Mouse (Mus musculus): Measurements from ENCODE around the gene Slc22a23. TPM values are rescaled to one million over a fixed set of nuclear protein-coding genes. Genes with fewer than 3 reads are reported as not detected.

The Slc22a23 gene
- total RNA-seq, 2 experiments from 2014 or later = 52.4 to 55.5 TPM

DNA sequence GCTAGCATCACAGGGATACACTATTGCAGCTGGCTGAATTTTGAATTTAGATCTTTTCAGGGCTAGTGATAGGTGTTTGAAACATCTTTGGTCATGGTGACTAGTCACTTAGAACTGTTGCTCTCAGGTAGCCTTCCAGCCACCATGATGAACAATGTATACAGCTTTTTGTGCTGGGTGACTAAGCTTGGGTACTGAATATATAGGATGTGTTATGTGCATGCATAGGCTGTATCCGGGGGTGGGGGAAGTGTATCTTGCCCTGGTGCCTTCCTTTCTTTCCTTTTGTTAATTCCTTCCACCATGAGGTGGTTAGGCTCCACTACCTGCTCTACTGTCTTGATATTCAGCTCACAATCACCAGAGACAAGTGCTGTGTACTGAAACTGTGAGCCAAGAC lies 193.6 kb downstream of the Slc22a23 start:
- no peak for TF ChIP-seq CTCF (IDR thresholded peaks at IDR 0.05)
- intact Hi-C loops (cut with DNase I) = no loop called here
- no peak overlapping the region for H3K27ac ChIP-seq
- no peak overlapping the region for H3K4me3 ChIP-seq
- peak in 1 of 2 experiments; percentile 6 for DNase-seq (ENCODE audit: extremely low spot score in 1 of 2, low spot score in 2 of 2)

- intact Hi-C loops (cut with DNase I) = no loop called here
- H3K4me3 ChIP-seq = peak overlapping the region; percentile 18; the same call in 1 of the 2 replicates
- peak; percentile 54 to 56 for DNase-seq (ENCODE audit: extremely low spot score in 1 of 2, low spot score in 2 of 2)
- peak overlapping the region; percentile 81 for H3K27ac ChIP-seq
- TF ChIP-seq CTCF (IDR thresholded peaks at IDR 0.05) = no peak
Measured at GRCm38 (mm10) chr13:34150271-34151027, 194.5 kb downstream of the Slc22a23 start.

DNA sequence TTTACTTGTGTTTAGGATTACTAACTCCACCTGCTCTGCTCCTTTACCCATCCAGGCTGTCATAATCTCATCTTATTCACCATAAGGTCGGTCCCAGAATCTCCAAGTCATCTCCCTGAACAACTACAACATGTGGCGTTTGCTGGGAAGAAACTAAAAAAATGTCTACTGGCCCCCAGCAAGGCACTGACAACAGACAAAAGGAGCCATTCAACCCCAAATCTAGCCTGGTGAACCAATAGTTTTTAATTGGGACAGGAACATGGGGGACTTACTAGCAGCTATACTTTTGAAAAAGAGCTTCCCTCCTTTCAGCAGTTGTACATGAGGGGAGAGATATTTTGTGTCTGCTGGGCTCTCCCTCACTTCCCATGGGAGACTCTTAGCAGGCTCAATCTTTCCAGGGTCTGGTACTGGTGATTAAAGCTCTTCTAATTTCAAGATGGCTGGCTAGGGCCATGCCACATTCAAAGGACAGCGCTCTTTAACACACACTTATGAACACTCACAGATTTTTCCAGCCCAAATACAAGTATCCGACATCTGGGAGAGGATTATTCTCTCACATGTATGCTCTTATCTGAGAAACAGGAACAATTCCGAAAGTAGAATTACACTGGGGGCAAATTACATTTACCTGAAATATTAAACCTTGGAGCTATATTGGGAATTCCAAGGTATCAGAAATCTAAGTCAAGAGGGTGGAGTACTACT lies 195.4 kb downstream of the Slc22a23 start:
- no peak for DNase-seq (ENCODE audit: extremely low spot score in 1 of 2, low spot score in 2 of 2)
- intact Hi-C loops (cut with DNase I) = loop anchor here (2.0 kb wide), 2 partner anchors 15 to 53 kb away; no protein-coding TSS in a partner anchor
- H3K27ac ChIP-seq = peak overlapping the region; percentile 81
- no peak for TF ChIP-seq CTCF (IDR thresholded peaks at IDR 0.05)
- H3K4me3 ChIP-seq = peak overlapping the region; percentile 53

DNA sequence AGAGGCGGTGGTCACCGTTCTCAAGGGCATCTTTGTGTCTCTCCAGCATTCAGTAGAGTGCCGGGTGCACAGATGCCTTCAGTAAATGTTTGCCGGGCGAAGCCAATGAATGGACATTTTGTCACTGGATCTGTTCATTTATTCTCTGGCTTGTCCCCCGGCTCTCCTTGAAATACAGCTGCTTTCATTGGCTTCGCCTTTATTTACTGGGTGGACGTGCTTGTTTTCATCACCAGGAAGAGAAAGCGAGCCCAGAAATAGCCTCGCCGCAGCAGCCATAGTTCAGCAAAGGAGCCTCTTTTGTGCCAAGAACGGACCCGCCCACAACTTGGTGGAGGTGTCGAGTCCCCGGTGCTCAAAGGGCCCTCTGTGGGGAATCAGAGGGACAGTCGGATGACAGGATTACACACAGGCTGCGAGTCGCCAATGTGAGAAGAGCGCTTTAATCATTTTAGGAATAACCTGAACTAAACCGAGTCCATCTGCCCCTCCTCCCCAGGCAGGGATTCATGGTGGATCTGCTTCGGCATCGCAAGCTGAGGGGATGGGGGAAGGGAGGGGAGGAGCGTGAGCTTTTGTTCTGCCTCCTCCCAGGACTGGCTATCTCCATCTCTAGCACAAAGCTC lies 196.1 kb downstream of the Slc22a23 start:
- peak overlapping the region; percentile 81 for H3K27ac ChIP-seq
- peak; percentile 62 to 74 for DNase-seq (ENCODE audit: extremely low spot score in 1 of 2, low spot score in 2 of 2)
- TF ChIP-seq CTCF (IDR thresholded peaks at IDR 0.05) = no peak; the same call in 1 of the 2 replicates
- H3K4me3 ChIP-seq = peak overlapping the region; percentile 53
- intact Hi-C loops (cut with DNase I) = loop anchor here (2.0 kb wide), 2 partner anchors 14 to 52 kb away; no protein-coding TSS in a partner anchor

DNA sequence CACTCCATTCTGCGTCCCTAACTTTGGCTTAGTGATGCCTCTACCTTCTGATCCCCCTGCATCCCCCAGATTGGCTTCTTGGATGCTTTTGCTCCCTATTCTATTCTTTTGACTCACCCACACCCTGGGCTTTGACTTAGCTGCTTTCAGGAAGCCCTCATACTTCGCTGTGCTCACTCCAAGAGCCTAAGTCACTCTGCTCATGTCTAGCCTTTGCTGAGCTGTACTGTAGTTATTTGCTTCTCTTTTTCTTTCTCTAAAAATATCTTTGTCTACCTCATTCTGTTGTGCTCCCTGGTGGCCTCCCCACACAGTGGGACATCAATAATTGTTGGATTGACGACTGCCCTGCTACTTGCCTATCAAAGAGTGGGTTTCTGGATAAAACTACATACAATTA lies 196.8 kb downstream of the Slc22a23 start:
- intact Hi-C loops (cut with DNase I) = loop anchor here (2.0 kb wide), 2 partner anchors 13 to 51 kb away; no protein-coding TSS in a partner anchor
- TF ChIP-seq CTCF (IDR thresholded peaks at IDR 0.05) = no peak
- Histone ChIP-seq H3K27ac (peak overlapping the region; percentile 81), H3K4me3 (peak overlapping the region; percentile 53)
- peak in 1 of 2 experiments; percentile 10 for DNase-seq (ENCODE audit: extremely low spot score in 1 of 2, low spot score in 2 of 2)

- intact Hi-C loops (cut with DNase I) = no loop called here
- Histone ChIP-seq H3K27ac (no peak overlapping the region), H3K4me3 (no peak overlapping the region)
- TF ChIP-seq CTCF (IDR thresholded peaks at IDR 0.05) = peak; percentile 21
- peak in 1 of 2 experiments; percentile 3 for DNase-seq (ENCODE audit: extremely low spot score in 1 of 2, low spot score in 2 of 2)
Measured at GRCm38 (mm10) chr13:34146916-34147315, 198.1 kb downstream of the Slc22a23 start.

DNA sequence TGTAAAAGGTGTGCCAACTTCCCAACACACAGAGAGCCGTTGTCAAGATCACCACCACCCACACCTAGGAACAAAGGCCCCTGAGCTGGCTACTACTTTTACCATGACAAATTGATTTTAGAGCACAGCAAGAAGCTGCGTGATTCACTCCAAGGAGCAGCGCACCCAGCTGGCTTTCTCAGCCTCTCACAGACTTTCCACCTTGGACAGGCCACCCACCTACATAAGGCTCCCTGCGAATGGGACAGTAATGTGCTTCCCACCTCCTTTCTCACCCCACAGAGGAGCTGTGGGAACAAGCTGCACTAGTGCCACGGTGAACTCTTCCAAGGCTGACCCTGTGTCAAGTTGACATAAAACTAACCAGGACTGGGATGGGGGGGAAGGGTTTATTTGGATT lies 201.6 kb downstream of the Slc22a23 start:
- no peak for TF ChIP-seq CTCF (IDR thresholded peaks at IDR 0.05)
- peak in 1 of 2 experiments; percentile 4 for DNase-seq (ENCODE audit: extremely low spot score in 1 of 2, low spot score in 2 of 2)
- H3K27ac ChIP-seq = no peak overlapping the region
- intact Hi-C loops (cut with DNase I) = no loop called here
- H3K4me3 ChIP-seq = no peak overlapping the region

DNA sequence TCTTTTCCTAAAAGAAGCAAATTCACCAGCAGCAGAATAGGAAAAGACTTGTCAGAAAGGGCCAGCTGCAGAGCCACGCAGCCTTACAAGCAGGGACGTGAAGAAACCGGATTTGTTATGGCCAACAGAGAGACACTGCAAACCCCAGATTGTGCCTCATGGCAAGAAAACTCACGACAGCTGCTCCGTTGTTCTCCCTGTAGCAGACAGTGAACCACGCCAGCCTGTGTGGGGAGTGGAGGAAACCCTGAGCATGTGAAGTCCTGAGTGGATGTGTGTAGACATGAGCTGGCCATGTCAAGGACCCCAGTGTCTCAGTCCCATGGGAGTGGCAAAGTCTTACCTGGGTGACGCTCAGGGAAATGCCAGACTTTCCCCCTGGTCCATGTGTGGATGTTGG lies 208.4 kb downstream of the Slc22a23 start:
- intact Hi-C loops (cut with DNase I) = no loop called here
- no peak overlapping the region for H3K4me3 ChIP-seq
- DNase-seq (ENCODE audit: extremely low spot score in 1 of 2, low spot score in 2 of 2) = peak in 1 of 2 experiments; percentile 47
- no peak for TF ChIP-seq CTCF (IDR thresholded peaks at IDR 0.05)
- H3K27ac ChIP-seq = peak overlapping the region; percentile 15; the same call in 1 of the 2 replicates

DNA sequence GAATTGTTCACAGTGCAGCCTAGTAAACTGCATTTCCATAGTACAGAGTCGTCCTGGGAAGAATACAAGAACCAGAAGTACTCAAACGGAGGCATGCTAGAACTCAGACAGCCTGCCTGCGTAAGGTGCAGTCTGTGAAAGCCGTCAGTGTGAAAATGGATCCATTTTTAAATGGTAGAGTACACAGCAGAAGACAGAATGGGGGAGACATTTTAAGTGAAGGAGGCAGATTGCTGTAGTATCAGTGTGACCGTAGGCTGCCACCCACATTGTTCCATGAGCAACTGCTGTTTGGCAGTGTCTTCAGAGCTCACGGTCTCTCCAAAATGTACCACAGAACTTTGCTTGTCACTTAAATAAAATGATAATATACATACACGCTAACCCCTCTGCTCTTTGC lies 210.7 kb downstream of the Slc22a23 start:
- Histone ChIP-seq H3K27ac (no peak overlapping the region), H3K4me3 (no peak overlapping the region)
- peak in 1 of 2 experiments; percentile 52 for DNase-seq (ENCODE audit: extremely low spot score in 1 of 2, low spot score in 2 of 2)
- no peak for TF ChIP-seq CTCF (IDR thresholded peaks at IDR 0.05)
- intact Hi-C loops (cut with DNase I) = loop anchor here (2.0 kb wide), 1 partner anchor 15 kb away; no protein-coding TSS in a partner anchor

GRCm38 (mm10) chr13:34133326-34134071 lies 211.5 kb downstream of the Slc22a23 start:
- no peak for TF ChIP-seq CTCF (IDR thresholded peaks at IDR 0.05)
- DNase-seq (ENCODE audit: extremely low spot score in 1 of 2, low spot score in 2 of 2) = no peak
- H3K4me3 ChIP-seq = peak overlapping the region; percentile 26
- intact Hi-C loops (cut with DNase I) = loop anchor here (1.0 to 2.0 kb wide), 2 partner anchors 15 to 37 kb away; no protein-coding TSS in a partner anchor
- peak overlapping the region; percentile 66 for H3K27ac ChIP-seq

DNA sequence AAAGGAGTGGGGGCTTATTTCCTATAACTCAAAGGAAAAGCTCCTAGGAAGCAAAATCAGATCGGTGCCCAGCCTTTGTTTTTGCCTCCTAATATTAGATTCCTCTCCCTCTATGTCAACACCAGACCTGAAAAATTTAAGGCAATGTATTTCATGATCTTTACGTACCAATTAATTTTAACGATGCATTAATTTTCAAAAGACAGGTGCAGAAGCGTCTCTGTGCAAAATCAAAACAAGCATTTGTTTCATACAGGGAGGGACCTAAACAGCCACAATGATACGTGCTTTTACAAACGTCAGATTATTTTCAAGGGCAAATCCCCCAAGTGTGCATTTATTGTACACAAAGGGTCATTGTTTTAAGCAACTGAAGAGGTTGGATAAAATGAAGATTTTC lies 212.1 kb downstream of the Slc22a23 start:
- intact Hi-C loops (cut with DNase I) = loop anchor here (1.0 kb wide), 1 partner anchor 37 kb away; no protein-coding TSS in a partner anchor
- TF ChIP-seq CTCF (IDR thresholded peaks at IDR 0.05) = no peak
- Histone ChIP-seq H3K4me3 (no peak overlapping the region), H3K27ac (peak overlapping the region; percentile 36; the same call in 1 of the 2 replicates)
- no peak for DNase-seq (ENCODE audit: extremely low spot score in 1 of 2, low spot score in 2 of 2)
